Mouse (Mus musculus) frontal cortex, adult 2 months (tissue): ENCODE measurements at regions not wholly inside any gene's neighbourhood (a gene's known extent, or its start where the extent isn't known, plus 50 kb on each side); places are given as distances from the start of the nearest gene placed in this dataset.

ENCODE experiments used
- DNase-seq, 2 experiments: peaks; one replicate each; pipeline ENCODE4 v3.0.0; 2022; ENCODE audit warnings: low spot score in 1 of 2; ENCODE audit errors: extremely low spot score in 1 of 2

GRCm38 (mm10) chrX:13224902-13225301, 55.9 kb upstream of the Ddx3x start:
- DNase-seq = peak in 1 of 2 experiments; percentile 23

GRCm38 (mm10) chrX:13226429-13226828, 54.3 kb upstream of the Ddx3x start:
- DNase-seq = no peak

DNA sequence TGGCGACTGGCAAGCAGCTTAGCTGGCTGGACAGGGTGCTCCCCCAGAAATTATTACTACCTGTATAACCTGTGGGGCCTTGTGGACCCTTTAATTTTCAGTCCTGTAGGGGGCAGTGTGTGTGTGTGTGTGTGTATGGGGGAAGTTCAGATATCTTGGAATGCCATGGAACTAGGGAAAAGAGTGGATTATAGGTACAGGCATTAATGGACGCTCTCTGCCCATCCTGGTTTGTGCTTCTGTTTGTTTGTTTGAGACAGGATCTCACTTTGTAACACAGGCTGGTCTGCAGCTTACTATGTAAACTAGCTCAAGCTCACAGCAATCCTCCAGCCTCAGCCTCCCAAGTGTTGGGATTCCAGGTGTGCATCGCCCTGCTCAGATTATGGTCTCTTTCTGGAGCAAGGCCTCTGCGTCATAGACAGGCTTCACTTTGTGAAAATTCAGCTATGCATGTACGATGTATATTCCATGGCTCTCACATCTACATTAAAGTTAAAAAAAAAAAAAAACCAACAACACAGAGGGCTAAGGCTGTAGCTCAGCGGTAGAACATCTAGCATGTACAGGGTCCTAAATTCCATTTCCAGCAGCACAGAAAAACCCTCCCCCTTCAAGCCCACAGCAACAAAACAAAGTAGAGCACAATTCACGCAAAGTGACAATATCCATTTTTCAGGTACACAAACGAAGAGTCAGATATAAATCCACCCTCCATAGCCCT, 50.7 kb upstream of the Ddx3x start:
- peak in 1 of 2 experiments; percentile 37 for DNase-seq

- DNase-seq = peak; percentile 83 to 92
Measured at GRCm38 (mm10) chrX:13230615-13231179, 50.1 kb upstream of the Ddx3x start.
